Mouse (Mus musculus) cerebellum, adult 2 months (tissue): ENCODE data around the gene Socs7. TPM values are rescaled to one million over a fixed set of nuclear protein-coding genes. Genes with fewer than 3 reads are reported as not detected.

Experiments
- DNase-seq, 2 experiments: peaks; one replicate each; pipeline ENCODE4 v3.0.0; 2021
- H3K27ac ChIP-seq: fragments of 200-500 bp; 2 replicates; pipeline ENCODE4 v1.5.1; 2012; ENCODE audit warnings: low read length, control low read depth, inconsistent platforms; ENCODE audit not compliant: insufficient read depth
- H3K27me3 ChIP-seq: fragments of 200-500 bp; 2 replicates; pipeline ENCODE4 v1.6.1; 2012; ENCODE audit warnings: inconsistent platforms, mild to moderate bottlenecking, low read length, moderate library complexity; ENCODE audit not compliant: control insufficient read depth, insufficient read depth
- H3K4me1 ChIP-seq: fragments of 200-500 bp; 2 replicates; pipeline ENCODE4 v1.6.1; 2011; ENCODE audit warnings: low read length; ENCODE audit not compliant: control insufficient read depth, insufficient read depth
- H3K4me3 ChIP-seq: fragments of 200-500 bp; replicated peaks from 2 replicates; pipeline ENCODE3; 2011; ENCODE audit warnings: mild to moderate bottlenecking, low read depth, low read length, control low read depth; ENCODE audit not compliant: insufficient read depth
- CTCF ChIP-seq: fragments of 200-500 bp; IDR thresholded peaks from 2 replicates; pipeline ENCODE4 v1.5.1; 2011; ENCODE audit warnings: low read depth, mild to moderate bottlenecking, control low read depth, low read length, moderate library complexity, borderline replicate concordance; ENCODE audit not compliant: insufficient read depth
- POLR2A ChIP-seq: fragments of 200-500 bp; IDR thresholded peaks from 2 replicates; pipeline ENCODE4 v1.6.1; 2011; ENCODE audit warnings: low read length, control low read depth, borderline replicate concordance; ENCODE audit not compliant: insufficient read depth
- WGBS: fragments of 180-500 bp; shearing (Covaris S2); methylation state at CpG from one replicate; pipeline ENCODE4 v1.1.7; 2018; 5-methylcytosine and 5-hydroxymethylcytosine counted together
- polyA plus RNA-seq: library from polyadenylated mRNA; depleted of rRNA; stranded (reverse); fragments of >200 nt; gene quantifications from 2 replicates; pipeline ENCODE4 v1.2.3, GENCODE M21; 2012; rRNA removed

The Socs7 gene
- polyA plus RNA-seq, 1 experiment: 54.3 TPM

- no peak overlapping the region for H3K4me3 ChIP-seq
- 11% methylated on average over 34 of the region's 34 CpGs for WGBS
- TF ChIP-seq CTCF: no peak
- no peak for TF ChIP-seq POLR2A
- H3K4me1 ChIP-seq: peaks cover 5% of the 10 kb centered on the region; the same call in 1 of the 2 replicates
- H3K27ac ChIP-seq: no peak overlapping the region
- no peaks in the 10 kb centered on the region for H3K27me3 ChIP-seq
- DNase-seq: no peak
These were observed 78.1 kb downstream of the Socs7 start for GRCm38 (mm10) chr11:97440441-97440881.

DNA sequence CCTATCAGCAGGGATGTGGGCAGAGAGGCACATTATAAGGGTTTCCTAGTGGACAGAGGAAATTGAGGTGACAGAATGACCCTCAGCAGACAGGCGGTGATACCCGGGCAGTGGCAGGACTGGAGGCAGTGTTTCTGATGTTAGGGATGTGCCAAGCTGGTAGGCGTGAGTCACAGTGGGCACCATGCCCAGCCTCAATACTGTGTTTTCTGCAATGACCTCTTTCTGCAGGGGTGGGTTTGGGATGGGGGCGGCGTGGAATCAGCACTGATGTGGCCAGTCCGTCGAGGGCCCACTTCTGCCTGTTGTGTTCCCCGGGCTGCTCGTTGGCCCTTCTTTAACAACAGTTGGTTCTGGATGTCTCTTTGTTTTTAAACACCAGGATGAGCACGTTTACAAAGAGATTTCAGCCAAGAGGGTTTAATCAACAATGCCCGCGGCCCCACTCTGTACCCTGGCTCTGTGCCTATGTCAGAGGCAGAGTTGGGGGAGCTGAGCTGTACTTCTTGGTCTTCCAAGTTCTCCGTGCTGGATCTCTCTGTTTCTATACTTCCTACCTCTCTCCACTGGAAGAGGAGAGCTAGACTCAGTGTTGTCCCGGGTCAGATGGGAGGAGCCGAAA lies 78.8 kb downstream of the Socs7 start:
- Histone ChIP-seq H3K27ac (no peak overlapping the region), H3K27me3 (no peaks in the 10 kb centered on the region), H3K4me3 (no peak overlapping the region), H3K4me1 (peaks cover 5% of the 10 kb centered on the region; the same call in 1 of the 2 replicates)
- DNase-seq: peak in 1 of 2 experiments; percentile 52
- TF ChIP-seq POLR2A: no peak
- no peak for TF ChIP-seq CTCF
- WGBS: 49% methylated on average over 15 of the region's 15 CpGs

GRCm38 (mm10) chr11:97441658-97442125 lies 79.3 kb downstream of the Socs7 start:
- Histone ChIP-seq H3K4me1 (peaks cover 5% of the 10 kb centered on the region; the same call in 1 of the 2 replicates), H3K27ac (no peak overlapping the region), H3K27me3 (no peaks in the 10 kb centered on the region), H3K4me3 (no peak overlapping the region)
- DNase-seq: no peak
- whole genome bisulfite sequencing: 62% methylated on average over 3 of the region's 3 CpGs
- TF ChIP-seq CTCF (no peak), POLR2A (no peak)

- Histone ChIP-seq H3K4me1 (peaks cover 5% of the 10 kb centered on the region; the same call in 1 of the 2 replicates), H3K27ac (no peak overlapping the region), H3K4me3 (no peak overlapping the region), H3K27me3 (no peaks in the 10 kb centered on the region)
- WGBS: 87% methylated on average over 11 of the region's 11 CpGs
- TF ChIP-seq POLR2A: no peak
- no peak for TF ChIP-seq CTCF
- no peak for DNase-seq
These were observed 80.7 kb downstream of the Socs7 start for GRCm38 (mm10) chr11:97442891-97443675.

DNA sequence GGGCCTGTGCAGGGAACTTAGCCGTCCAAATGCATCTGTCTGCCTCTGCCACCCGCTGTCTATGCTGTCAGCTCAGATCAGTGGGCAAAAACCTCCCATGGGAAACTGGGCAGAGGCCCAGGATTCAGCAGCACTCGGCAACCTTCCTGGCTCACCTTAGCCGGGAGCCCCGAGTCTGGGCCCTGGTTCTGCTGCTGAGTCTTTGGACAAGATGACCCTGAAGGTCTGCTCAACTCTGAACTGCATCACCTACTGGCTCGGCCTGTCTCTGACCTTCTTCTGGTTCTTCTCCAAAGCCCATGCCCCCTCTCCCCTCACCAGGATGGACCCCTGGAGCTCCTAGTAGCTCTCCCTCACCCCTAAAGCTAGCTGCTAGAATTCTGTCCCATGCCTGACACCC lies 83.2 kb downstream of the Socs7 start:
- Histone ChIP-seq H3K27ac (no peak overlapping the region), H3K4me1 (peaks cover 14% of the 10 kb centered on the region), H3K27me3 (no peaks in the 10 kb centered on the region), H3K4me3 (no peak overlapping the region)
- no peak for DNase-seq
- WGBS: 45% methylated on average over 6 of the region's 6 CpGs
- TF ChIP-seq POLR2A (no peak), CTCF (no peak)

DNA sequence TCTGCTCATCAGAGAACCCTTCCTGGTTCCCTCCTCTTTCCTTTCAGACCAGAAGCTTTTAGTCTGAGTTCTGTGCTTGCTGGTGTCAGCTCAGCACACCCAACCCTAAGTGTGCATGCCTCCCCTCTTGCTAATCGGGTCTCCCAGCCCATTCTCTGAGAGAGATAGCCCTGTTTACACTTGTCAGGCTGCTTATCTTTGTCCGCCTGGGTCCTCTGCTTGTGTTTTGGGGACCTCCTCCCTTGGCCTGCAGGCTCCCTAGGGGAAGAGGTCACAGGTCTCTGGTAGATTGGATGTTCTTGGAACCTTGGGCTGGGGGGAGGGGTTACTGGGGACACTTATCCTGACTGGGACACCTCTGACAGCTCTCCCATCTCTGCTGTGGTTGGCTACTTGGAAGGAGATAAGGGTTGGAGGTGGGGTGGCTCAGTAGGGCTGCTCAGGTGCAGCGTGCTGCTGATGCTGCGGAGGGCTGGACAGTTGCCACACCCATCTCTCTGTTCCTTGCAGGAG lies 83.7 kb downstream of the Socs7 start:
- DNase-seq: no peak
- TF ChIP-seq CTCF (no peak), POLR2A (no peak)
- H3K27ac ChIP-seq: no peak overlapping the region
- 71% methylated on average over 4 of the region's 4 CpGs for WGBS
- peaks cover 14% of the 10 kb centered on the region for H3K4me1 ChIP-seq
- H3K27me3 ChIP-seq: no peaks in the 10 kb centered on the region
- no peak overlapping the region for H3K4me3 ChIP-seq

GRCm38 (mm10) chr11:97447979-97448378 lies 85.6 kb downstream of the Socs7 start:
- DNase-seq: no peak
- WGBS: 83% methylated on average over 7 of the region's 7 CpGs
- no peaks in the 10 kb centered on the region for H3K27me3 ChIP-seq
- H3K27ac ChIP-seq: no peak overlapping the region
- TF ChIP-seq CTCF (no peak), POLR2A (no peak)
- H3K4me3 ChIP-seq: no peak overlapping the region
- peaks cover 26% of the 10 kb centered on the region for H3K4me1 ChIP-seq

Other genes with a start within 250 kb of the Socs7 start
- 0.03 TPM in 2 replicates for gene Tbx21, start 247.2 kb upstream of the Socs7 start, polyA plus RNA-seq
- 94.3 and 97.7 TPM in 2 replicates for gene Tbkbp1, start 211.1 kb upstream of the Socs7 start, polyA plus RNA-seq
- gene Kpnb1, start 174.7 kb upstream of the Socs7 start, polyA plus RNA-seq: 82.0 and 83.9 TPM in 2 replicates
- 97.4 and 103 TPM in 2 replicates for gene Npepps, start 81.9 kb upstream of the Socs7 start, polyA plus RNA-seq
- gene Mrpl45, start 46.8 kb upstream of the Socs7 start, polyA plus RNA-seq: 37.8 and 40.6 TPM in 2 replicates
- gene Gpr179, start 10.5 kb upstream of the Socs7 start, polyA plus RNA-seq: 0.62 and 0.87 TPM in 2 replicates
- gene Arhgap23, start 53.0 kb downstream of the Socs7 start, polyA plus RNA-seq: 68.9 and 77.2 TPM in 2 replicates
- gene 4933428G20Rik, start 137.8 kb downstream of the Socs7 start, polyA plus RNA-seq: not detected in 2 replicates
- gene Srcin1, start 213.6 kb downstream of the Socs7 start, polyA plus RNA-seq: 127 and 142 TPM in 2 replicates